Mouse (Mus musculus) left cerebral cortex, adult 2 months (tissue): ENCODE measurements around the gene Ifna11. TPM values are rescaled to one million over a fixed set of nuclear protein-coding genes. Genes with fewer than 3 reads are reported as not detected.
"Not testable (repeated sequence)": the region's sequence is repeated elsewhere in the genome, so short reads cannot be mapped to it uniquely, and the experiment has no call there.

Source experiments
- DNase-seq, 2 experiments: peaks; one replicate each; pipeline ENCODE4 v3.0.0; 2021 to 2022; ENCODE audit warnings: low spot score in 2 of 2, mixed read lengths in 1 of 2; ENCODE audit errors: extremely low spot score in 1 of 2
- H3K27ac ChIP-seq: fragments of 200-600 bp; 2 replicates; pipeline ENCODE4 v1.8.1; 2022
- H3K4me3 ChIP-seq: fragments of 200-600 bp; 2 replicates; pipeline ENCODE4 v1.8.1; 2022
- CTCF ChIP-seq: fragments of 200-600 bp; IDR thresholded peaks from 2 replicates; pipeline ENCODE4 v1.8.1; 2022; ENCODE audit warnings: antibody characterized with exemption, mild to moderate bottlenecking, moderate library complexity
- intact Hi-C: fragments of 180-260 bp; cut with DNase I; formaldehyde crosslinking; loops from one replicate; pipeline ENCODE4 v1.15.1; 2025
- total RNA-seq, 2 experiments: library from RNA; stranded (reverse); gene quantifications; 2 replicates each; pipeline ENCODE4 v1.2.3; 2021

Gene Ifna11
- total RNA-seq, 2 experiments from 2014 or later = not detected

GRCm38 (mm10) chr4:88815928-88816327, 3.8 kb upstream of the Ifna11 start, which contains the start of gene Ifna7:
Gene Ifna7, plus strand, starts transcription at chr4:88816228.
- no peak for TF ChIP-seq CTCF
- Histone ChIP-seq H3K27ac (no peak within 1 kb of the TSS), H3K4me3 (no peak within 1 kb of the TSS)
- DNase-seq = no peak
- intact Hi-C loops = no loop called here

- peak in 1 of 2 experiments; percentile 17 for DNase-seq
- intact Hi-C loops = no loop called here
- TF ChIP-seq CTCF = peak; percentile 61
Observed at GRCm38 (mm10) chr4:88822995-88823394, 3.2 kb downstream of the Ifna11 start.

GRCm38 (mm10) chr4:88827116-88827515, 7.4 kb downstream of the Ifna11 start, which contains the start of gene Ifna6:
Gene Ifna6, plus strand, starts transcription at chr4:88827416.
- H3K4me3 ChIP-seq, intact Hi-C loops, H3K27ac ChIP-seq, DNase-seq: not testable (repeated sequence)

More at GRCm38 (mm10) chr4:88822995-88823394, 3.2 kb downstream of the Ifna11 start:
- H3K27ac ChIP-seq = no peak overlapping the region
- H3K4me3 ChIP-seq = no peak overlapping the region

GRCm38 (mm10) chr4:88830523-88830922, 10.8 kb downstream of the Ifna11 start:
- DNase-seq = peak; percentile 20 to 36
- no peak overlapping the region for H3K4me3 ChIP-seq
- intact Hi-C loops = no loop called here
- no peak overlapping the region for H3K27ac ChIP-seq
- TF ChIP-seq CTCF = peak; percentile 81

GRCm38 (mm10) chr4:88835225-88835624, 15.5 kb downstream of the Ifna11 start, which contains the start of gene Ifna5:
Gene Ifna5, plus strand, starts transcription at chr4:88835525.
- H3K27ac ChIP-seq, intact Hi-C loops, DNase-seq, H3K4me3 ChIP-seq: not testable (repeated sequence)

- peak; percentile 77 for TF ChIP-seq CTCF
Observed at GRCm38 (mm10) chr4:88838828-88839227, 19.1 kb downstream of the Ifna11 start.

GRCm38 (mm10) chr4:88840058-88840457, 20.3 kb downstream of the Ifna11 start:
- no peak for TF ChIP-seq CTCF
- DNase-seq = no peak
- intact Hi-C loops = no loop called here
- Histone ChIP-seq H3K4me3 (no peak overlapping the region), H3K27ac (no peak overlapping the region)

More at GRCm38 (mm10) chr4:88838828-88839227, 19.1 kb downstream of the Ifna11 start:
- H3K4me3 ChIP-seq = no peak overlapping the region
- intact Hi-C loops = no loop called here
- H3K27ac ChIP-seq = no peak overlapping the region
- no peak for DNase-seq

- intact Hi-C loops = no loop called here
- Histone ChIP-seq H3K27ac (no peak within 1 kb of the TSS), H3K4me3 (no peak within 1 kb of the TSS)
- no peak for TF ChIP-seq CTCF
- no peak for DNase-seq
Observed at GRCm38 (mm10) chr4:88841438-88841911, 21.7 kb downstream of the Ifna11 start, which contains the start of gene Ifna4. Gene Ifna4, plus strand, starts transcription at chr4:88841861.

- intact Hi-C loops = no loop called here
- TF ChIP-seq CTCF = peak; percentile 51
- Histone ChIP-seq H3K27ac (no peak overlapping the region), H3K4me3 (no peak overlapping the region)
- DNase-seq = no peak
Observed at GRCm38 (mm10) chr4:88845334-88845733, 25.6 kb downstream of the Ifna11 start.

- intact Hi-C loops = no loop called here
- TF ChIP-seq CTCF = no peak
- H3K4me3 ChIP-seq = no peak within 1 kb of the TSS
- H3K27ac ChIP-seq = no peak within 1 kb of the TSS
- no peak for DNase-seq
Observed at GRCm38 (mm10) chr4:88849698-88850097, 29.9 kb downstream of the Ifna11 start, which contains the start of gene Ifna1. Gene Ifna1, plus strand, starts transcription at chr4:88850087.

- H3K27ac ChIP-seq = no peak overlapping the region
- TF ChIP-seq CTCF = no peak
- intact Hi-C loops = no loop called here
- H3K4me3 ChIP-seq = no peak overlapping the region
- no peak for DNase-seq
Observed at GRCm38 (mm10) chr4:88851026-88851763, 31.4 kb downstream of the Ifna11 start.

- no peak for TF ChIP-seq CTCF
- intact Hi-C loops = no loop called here
- DNase-seq = no peak
Observed at GRCm38 (mm10) chr4:88859214-88859613, 39.5 kb downstream of the Ifna11 start.

More at GRCm38 (mm10) chr4:88859214-88859613, 39.5 kb downstream of the Ifna11 start:
- no peak overlapping the region for H3K4me3 ChIP-seq
- H3K27ac ChIP-seq = no peak overlapping the region
